Mouse (Mus musculus) thymus, postnatal 0 days (tissue): ENCODE measurements around the gene Emc9. TPM values are rescaled to one million over a fixed set of nuclear protein-coding genes. Genes with fewer than 3 reads are reported as not detected.

ENCODE experiments used
- DNase-seq: peaks from one replicate; pipeline ENCODE4 v3.0.0-alpha.2; 2015; ENCODE audit warnings: low spot score
- polyA plus RNA-seq: library from polyadenylated mRNA; unstranded; fragments of >200 nt; fragmentation: Nextera tagmentation; extraction: Ambion mirVana; gene quantifications from 2 replicates; pipeline ENCODE4 v1.2.1, GENCODE M21; 2015

The Emc9 gene
- polyA plus RNA-seq, 1 experiment from 2014 or later: 5.6 TPM

- DNase-seq: peak; percentile 82
Observed at GRCm38 (mm10) chr14:55591331-55591891, 6.3 kb upstream of the Emc9 start, which contains the start of gene Rnf31. Gene Rnf31, plus strand, starts transcription at chr14:55591708.

DNA sequence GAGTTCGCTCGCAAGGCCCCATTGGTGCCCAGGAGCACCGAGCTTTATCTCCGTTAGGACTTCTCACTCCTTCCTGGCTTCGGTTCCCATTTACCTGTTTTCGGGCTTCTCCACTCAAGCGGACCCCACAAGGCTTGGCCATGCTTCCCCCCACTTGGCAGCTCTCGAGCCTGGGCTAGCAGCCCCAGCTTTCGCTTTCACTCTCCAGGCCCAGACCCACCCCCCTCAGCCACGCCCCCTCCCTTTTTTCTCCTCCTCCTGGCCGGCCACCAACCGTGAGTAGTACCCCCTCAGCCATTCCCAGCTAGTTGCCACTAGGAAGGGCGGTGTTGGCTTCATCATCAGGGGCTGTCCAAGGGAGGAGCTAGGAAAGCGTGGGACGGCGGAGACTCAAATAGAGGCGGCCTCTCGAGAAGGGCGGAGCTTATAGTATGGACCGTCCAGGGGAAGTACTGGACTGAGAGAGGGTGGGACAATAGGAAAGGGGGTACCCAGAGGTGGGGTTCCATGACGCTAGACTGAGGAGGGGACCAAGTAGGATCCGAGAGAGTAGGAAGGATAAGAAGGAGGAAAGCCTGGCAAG lies 5.7 kb upstream of the Emc9 start, which contains the start of gene Psme2:
Gene Psme2, minus strand, starts transcription at position 366 of the 583 bp plus-strand sequence.
- peak; percentile 73 for DNase-seq

- DNase-seq: no peak
Observed at GRCm38 (mm10) chr14:55589771-55590448, 4.8 kb upstream of the Emc9 start.

GRCm38 (mm10) chr14:55589271-55589670 lies 4.2 kb upstream of the Emc9 start:
- no peak for DNase-seq

DNA sequence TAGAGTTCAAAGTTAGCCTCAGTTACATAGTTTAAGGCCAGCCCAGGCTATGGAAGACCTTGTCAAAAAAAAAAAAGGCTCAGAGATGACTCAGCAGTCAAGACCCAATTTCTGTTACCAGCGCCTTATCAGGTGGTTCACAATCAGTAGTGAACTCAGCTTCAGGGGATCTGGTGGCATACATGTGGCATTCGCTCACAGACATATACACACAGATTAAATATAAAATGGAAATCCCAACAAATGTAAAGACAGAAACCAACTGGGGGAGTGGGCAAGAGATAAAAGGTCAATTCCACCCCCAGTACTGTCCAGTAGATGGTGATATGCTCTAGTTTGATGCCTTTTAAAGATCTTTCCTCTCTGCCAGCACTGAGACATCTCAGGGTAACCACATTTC lies 1.0 kb upstream of the Emc9 start:
- DNase-seq: no peak

- peak; percentile 22 for DNase-seq
Observed at GRCm38 (mm10) chr14:55585566-55585960, 461 bp upstream of the Emc9 start.

DNA sequence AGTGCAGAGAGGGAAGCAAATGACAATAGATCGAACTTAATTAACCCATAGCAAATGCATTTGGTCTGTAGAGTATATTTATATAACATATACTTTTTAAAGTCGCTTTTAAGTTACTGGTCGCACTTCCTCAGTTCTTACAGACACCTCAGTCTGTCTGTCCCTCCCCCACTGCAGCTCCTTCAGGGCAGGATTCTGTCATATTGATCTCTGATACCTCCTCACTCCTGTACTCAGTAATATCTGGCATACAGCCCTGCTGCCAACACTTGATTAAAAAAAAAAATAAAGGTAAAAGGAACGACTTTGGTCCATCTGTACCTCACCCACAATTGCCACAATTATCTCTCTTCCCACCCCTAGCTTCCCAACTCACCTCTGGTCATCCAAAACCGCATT lies 800 bp downstream of the Emc9 start:
- DNase-seq: no peak

DNA sequence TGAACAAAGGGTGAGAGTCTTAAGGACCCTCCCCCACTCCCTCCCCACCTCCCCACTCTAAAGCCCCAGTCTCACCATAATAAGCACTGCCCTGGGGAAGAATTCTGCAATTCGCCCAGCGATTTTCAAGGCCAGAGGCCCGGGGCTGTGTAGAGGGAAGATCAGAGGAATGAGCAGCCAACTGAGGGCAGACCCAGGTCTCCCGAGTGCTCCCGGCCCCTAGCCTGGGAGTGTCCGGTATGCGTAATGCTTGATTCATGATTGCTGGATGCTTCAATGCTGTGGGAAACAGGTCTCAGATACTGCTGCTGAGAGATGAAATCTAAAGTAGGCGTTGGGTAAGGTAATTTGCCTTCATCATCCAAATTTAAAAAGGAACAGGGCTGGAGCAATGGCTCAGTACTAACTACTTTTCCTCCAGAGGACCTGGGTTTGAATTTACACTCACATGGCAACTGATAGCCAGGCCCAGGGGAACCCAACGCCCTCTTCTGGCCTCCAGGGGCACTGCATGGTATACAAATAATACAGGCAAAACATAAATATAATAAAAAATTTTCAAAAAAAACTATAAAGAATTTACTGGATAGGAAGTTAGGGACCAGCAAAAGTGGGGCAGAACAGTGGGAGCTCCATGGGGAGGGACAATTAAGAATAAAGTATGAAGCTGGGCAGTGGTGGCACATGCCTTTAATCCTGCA lies 3.0 kb downstream of the Emc9 start:
- DNase-seq: no peak

GRCm38 (mm10) chr14:55580731-55581130 lies 4.4 kb downstream of the Emc9 start:
- DNase-seq: no peak

DNA sequence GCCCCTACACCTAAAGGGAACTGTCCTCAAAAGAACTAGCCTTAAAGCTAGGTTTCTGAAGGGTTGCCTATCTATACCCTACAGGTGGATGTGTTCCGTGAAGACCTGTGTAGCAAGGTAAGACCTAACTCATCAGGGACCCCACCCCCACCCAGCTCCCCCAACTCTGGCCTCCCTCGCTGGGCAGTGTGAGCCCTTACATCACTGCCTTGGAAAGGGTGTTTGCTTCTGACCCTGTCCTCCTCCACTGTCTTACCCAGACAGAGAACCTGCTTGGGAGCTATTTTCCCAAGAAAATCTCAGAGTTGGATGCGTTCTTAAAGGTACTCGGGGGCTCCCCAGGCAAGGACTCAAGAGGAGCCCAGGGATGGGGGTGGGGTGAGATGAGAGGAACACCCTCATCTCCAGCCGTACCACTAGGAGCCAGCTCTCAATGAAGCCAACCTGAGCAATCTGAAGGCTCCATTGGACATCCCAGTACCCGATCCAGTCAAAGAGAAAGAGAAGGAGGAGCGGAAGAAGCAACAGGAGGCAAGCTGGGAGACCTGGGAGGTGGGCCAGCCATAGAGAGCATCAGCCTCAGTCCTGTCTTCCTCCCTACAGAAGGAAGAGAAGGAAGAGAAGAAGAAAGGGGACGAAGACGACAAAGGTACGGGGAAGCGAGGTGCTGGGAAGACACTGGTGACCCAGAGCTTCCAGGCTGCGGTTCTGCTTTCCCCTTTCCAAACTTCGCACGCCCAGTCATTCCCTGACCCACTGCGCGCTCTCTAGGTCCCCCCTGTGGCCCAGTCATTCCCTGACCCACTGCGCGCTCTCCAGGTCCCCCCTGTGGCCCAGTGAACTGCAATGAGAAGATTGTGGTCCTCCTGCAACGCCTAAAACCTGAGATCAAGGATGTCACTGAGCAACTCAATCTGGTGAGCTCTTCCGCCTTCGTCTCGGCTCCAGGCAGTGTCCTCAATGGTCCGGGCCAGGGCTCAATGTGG lies 5.3 kb downstream of the Emc9 start:
- no peak for DNase-seq

GRCm38 (mm10) chr14:55578668-55579269 lies 6.3 kb downstream of the Emc9 start:
- peak; percentile 19 for DNase-seq

- peak; percentile 89 for DNase-seq
Observed at GRCm38 (mm10) chr14:55577871-55578667, 7.0 kb downstream of the Emc9 start, which contains the start of gene Psme1. Gene Psme1, plus strand, starts transcription at chr14:55578123.

DNA sequence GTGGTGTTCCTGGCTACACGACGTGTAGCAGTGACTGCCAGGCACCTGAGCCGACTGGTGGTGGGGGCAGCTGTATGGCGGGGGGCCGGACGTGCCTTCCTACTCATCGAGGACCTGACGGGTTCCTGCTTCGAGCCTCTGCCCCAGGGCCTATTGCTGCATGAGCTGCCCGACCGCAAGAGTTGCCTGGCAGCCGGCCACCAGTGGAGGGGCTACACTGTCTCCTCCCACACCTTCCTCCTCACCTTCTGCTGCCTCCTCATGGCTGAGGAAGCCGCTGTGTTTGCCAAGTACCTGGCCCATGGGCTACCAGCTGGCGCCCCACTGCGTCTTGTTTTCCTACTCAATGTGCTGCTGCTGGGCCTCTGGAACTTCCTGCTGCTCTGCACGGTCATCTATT lies 8.7 kb downstream of the Emc9 start:
- DNase-seq: no peak

DNA sequence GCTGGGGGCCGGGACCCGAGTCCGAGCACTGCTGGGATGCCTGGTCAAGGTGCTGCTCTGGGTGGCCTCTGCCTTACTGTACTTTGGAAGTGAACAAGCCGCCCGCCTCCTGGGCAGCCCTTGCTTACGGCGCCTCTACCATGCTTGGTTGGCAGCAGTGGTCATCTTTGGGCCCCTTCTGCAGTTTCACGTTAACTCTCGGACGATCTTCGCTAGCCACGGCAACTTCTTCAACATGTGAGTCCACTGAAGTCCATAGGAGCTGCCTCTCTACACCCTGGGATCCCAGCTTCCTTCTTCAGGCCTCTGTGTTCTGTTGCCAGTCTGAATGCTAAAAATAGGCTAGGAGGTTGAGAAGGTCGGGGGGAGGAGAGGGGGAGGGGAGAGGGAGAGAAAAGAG lies 9.4 kb downstream of the Emc9 start:
- DNase-seq: no peak

DNA sequence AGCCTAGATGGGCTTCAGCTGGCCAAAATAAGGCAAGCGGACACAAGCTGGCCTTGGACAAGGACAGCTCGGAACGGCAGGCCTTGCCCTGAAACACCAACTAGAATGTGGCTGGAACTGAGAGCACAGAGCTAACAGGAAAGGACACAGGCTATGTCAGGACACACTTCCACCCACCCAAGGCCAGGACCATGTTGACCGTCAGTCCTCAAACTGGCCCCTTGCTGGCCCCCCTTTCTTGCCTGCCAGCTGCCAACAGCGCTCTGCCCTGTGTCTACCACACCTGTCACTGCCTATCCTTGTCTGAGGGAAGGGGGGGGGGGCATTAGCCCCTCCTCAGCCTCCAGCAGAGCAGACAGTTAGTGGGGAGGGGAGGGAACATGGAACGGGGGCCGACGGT lies 9.8 kb downstream of the Emc9 start, which contains the start of gene Fitm1:
Gene Fitm1, plus strand, starts transcription at position 316 of the 400 bp plus-strand sequence.
- no peak for DNase-seq

- no peak for DNase-seq
Observed at GRCm38 (mm10) chr14:55571760-55572159, 13.3 kb downstream of the Emc9 start.

DNA sequence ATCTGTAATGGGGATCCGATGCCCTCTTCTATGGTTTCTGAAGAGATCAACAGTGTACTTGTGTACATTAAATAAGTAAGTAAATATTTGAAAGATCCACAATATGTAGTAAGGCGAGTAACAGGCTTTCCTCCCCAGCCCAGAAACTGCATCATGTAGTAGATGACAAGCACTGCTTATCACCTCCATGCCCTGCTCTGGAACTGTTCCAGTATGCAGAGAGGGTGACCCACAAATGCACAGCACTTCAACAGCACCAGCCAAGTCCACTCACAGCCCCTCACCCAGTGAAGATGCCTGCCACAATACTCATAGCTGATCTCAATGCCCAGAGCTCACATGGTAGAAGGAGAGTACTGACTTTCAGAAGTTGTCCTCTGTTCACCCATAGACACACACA lies 14.5 kb downstream of the Emc9 start:
- no peak for DNase-seq

DNA sequence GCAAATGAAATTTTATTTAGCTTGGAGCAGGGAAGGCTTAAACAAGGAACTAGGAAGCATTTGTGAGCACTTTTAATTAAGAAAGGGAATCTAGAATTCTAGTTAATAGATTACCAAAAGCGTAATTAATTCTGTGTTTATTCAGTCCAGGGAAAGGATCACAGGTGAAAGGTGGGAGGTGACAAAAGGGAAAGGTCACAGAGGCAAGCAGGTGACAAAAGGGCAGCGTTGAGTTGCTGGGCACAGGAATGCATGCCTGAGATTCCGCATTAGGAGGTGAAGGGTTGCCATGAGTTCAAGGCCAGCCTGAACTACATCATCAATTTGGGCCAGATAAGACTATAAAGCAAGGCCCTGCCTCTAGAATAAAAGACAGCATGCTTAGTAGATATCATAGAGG lies 17.6 kb downstream of the Emc9 start:
- DNase-seq: no peak

- no peak for DNase-seq
Observed at GRCm38 (mm10) chr14:55565748-55566147, 19.4 kb downstream of the Emc9 start.

DNA sequence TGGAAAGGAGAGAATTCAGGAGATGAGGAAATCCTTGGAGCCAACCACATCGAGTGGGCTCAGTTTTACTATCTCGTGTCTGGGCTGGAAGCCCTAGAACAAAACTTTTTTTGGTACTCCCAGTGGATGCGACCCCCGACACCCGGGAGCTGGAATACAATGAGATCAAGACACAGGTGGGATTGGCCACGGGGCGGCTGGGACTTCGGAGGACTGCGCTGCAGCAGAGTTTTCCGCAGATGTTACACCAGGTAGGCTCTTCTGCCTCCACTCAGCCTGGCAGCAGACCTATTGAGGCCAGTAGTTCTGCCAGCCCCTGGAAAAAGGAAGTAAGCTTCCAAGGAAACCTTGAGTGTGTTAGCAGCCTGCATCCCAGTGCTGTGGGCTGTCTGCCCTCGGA lies 21.9 kb downstream of the Emc9 start:
- DNase-seq: no peak
